Mouse (Mus musculus) midbrain, embryonic 13.5 days (tissue): ENCODE data around the gene Colgalt1. TPM values are rescaled to one million over a fixed set of nuclear protein-coding genes. Genes with fewer than 3 reads are reported as not detected.

Source experiments
- ATAC-seq: fragments of 200-750 bp; cut with Nextera tagmentation; 2 replicates; pipeline ENCODE4 v1.8.0; 2017; ENCODE audit warnings: mild to moderate bottlenecking, moderate TSS enrichment, moderate library complexity
- H3K27ac ChIP-seq: fragments of 300-500 bp; sonication (generic); 2 replicates; pipeline ENCODE4 v1.5.1; 2015; ENCODE audit warnings: inconsistent platforms, mild to moderate bottlenecking, moderate library complexity
- H3K27me3 ChIP-seq: fragments of 300-500 bp; sonication (generic); 2 replicates; pipeline ENCODE4 v1.6.1; 2015; ENCODE audit warnings: mild to moderate bottlenecking, inconsistent platforms
- H3K36me3 ChIP-seq: fragments of 300-500 bp; sonication (generic); 2 replicates; pipeline ENCODE4 v1.6.1; 2015; ENCODE audit warnings: mild to moderate bottlenecking, inconsistent platforms
- H3K4me1 ChIP-seq: fragments of 300-500 bp; sonication (generic); replicated peaks from 2 replicates; pipeline ENCODE4 v1.6.1; 2015; ENCODE audit warnings: inconsistent platforms
- H3K4me2 ChIP-seq: fragments of 300-500 bp; sonication (generic); replicated peaks from 2 replicates; pipeline ENCODE4 v1.6.1; 2015; ENCODE audit warnings: moderate library complexity, mild to moderate bottlenecking, inconsistent platforms
- H3K4me3 ChIP-seq: fragments of 300-500 bp; sonication (generic); replicated peaks from 2 replicates; pipeline ENCODE4 v1.5.1; 2015; ENCODE audit warnings: mild to moderate bottlenecking, inconsistent platforms
- H3K9ac ChIP-seq: fragments of 300-500 bp; sonication (generic); replicated peaks from 2 replicates; pipeline ENCODE4 v1.6.1; 2015; ENCODE audit warnings: mild to moderate bottlenecking, inconsistent platforms
- H3K9me3 ChIP-seq: fragments of 300-500 bp; sonication (generic); 2 replicates; pipeline ENCODE4 v1.6.1; 2016; ENCODE audit warnings: mild to moderate bottlenecking, inconsistent platforms
- WGBS: fragments of 180-500 bp; shearing (Covaris S2); methylation state at CpG from one replicate; pipeline ENCODE4 v1.1.7; 2015; 5-methylcytosine and 5-hydroxymethylcytosine counted together
- polyA plus RNA-seq: library from polyadenylated mRNA; unstranded; fragments of >200 nt; fragmentation: Nextera tagmentation; extraction: Ambion mirVana; gene quantifications from 2 replicates; pipeline ENCODE4 v1.2.1, GENCODE M21; 2015

Gene Colgalt1
- polyA plus RNA-seq, 1 experiment from 2014 or later = 51.3 TPM

DNA sequence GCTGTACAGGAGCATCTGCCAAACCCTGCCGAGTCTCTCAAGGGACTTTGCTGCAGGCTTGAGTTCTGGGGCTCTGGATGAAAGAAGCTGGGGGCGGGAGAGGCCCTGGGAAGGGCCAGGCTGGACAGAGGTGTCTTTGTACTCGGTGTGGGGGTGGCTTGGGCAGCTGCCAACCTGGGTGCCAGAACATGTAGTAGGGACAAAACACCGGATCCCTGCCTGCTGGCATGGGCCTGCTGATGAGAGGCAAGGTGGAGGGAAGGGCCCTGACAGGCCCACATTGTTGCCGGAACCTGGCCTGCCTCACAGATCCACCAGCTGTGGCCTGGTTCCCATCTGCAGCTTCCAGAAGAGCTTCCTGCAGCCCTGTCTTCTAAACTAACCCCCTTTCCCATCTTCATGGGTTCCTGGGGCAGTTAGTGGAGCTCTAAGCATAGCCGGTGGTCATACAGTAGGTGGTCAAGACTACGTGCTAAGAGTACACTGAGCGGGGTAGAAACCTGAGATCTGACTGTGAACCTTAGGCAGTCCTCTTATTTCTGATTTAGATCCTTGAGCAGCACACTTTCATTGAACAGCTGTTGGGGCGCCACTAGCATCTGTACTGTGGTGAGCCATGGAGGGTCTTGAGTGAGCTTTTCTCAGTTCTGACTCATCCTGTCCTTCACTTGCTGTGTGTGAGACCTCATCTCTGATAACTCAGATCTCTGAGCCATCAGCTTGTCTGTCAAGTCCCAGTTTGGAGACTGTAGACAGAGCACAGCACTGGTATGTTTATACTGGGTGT is 37.8 kb upstream of the Colgalt1 start:
- Histone ChIP-seq H3K4me2 (peak overlapping the region; percentile 82), H3K4me1 (peaks cover 43% of the 10 kb centered on the region), H3K27me3 (peaks cover 10% of the 10 kb centered on the region; the same call in 1 of the 2 replicates), H3K27ac (peak overlapping the region; percentile 60), H3K4me3 (no peak overlapping the region), H3K9ac (peak overlapping the region; percentile 25), H3K36me3 (no peaks in the 10 kb centered on the region), H3K9me3 (no peaks in the 10 kb centered on the region)
- ATAC-seq = no peak
- 76% methylated on average over 9 of the region's 9 CpGs for WGBS

DNA sequence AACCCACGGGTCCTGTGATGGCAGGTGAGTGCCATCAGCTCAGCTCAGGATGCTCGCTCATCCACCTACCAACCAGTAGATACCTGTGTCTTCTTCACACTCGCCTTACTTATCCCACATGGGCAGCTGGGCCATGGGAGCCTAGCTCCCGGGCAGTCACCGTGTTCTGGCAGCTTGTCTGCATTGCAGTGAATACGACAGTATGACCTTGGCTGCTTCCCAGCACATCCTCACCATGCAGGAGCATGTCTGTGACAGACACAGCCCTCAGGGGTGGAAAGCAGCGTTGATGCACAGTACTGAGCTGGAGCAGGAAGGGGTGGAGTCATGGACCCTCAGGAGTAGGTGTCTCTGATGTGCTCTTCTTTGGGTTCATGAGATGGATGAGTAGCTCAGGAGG is 36.4 kb upstream of the Colgalt1 start:
- WGBS = 84% methylated on average over 7 of the region's 7 CpGs
- Histone ChIP-seq H3K4me1 (peaks cover 36% of the 10 kb centered on the region), H3K27ac (no peak overlapping the region), H3K4me3 (no peak overlapping the region), H3K27me3 (no peaks in the 10 kb centered on the region), H3K9me3 (no peaks in the 10 kb centered on the region), H3K36me3 (peaks cover 2% of the 10 kb centered on the region; the same call in 1 of the 2 replicates), H3K4me2 (no peak overlapping the region), H3K9ac (0 out of 2 replicates have a peak overlapping the region, but pooled peaks have one; percentile 8)
- ATAC-seq = no peak

- H3K4me3 ChIP-seq = no peak overlapping the region
- no peak overlapping the region for H3K9ac ChIP-seq
- WGBS = 67% methylated on average over 1 of the region's 1 CpGs
- peaks cover 6% of the 10 kb centered on the region; the same call in 1 of the 2 replicates for H3K36me3 ChIP-seq
- H3K27me3 ChIP-seq = no peaks in the 10 kb centered on the region
- no peaks in the 10 kb centered on the region for H3K9me3 ChIP-seq
- no peak for ATAC-seq
- H3K4me2 ChIP-seq = no peak overlapping the region
- peaks cover 41% of the 10 kb centered on the region for H3K4me1 ChIP-seq
- H3K27ac ChIP-seq = no peak overlapping the region
Measured at GRCm38 (mm10) chr8:71575020-71575419, 35.8 kb upstream of the Colgalt1 start.

GRCm38 (mm10) chr8:71577856-71578387 is 32.9 kb upstream of the Colgalt1 start:
- H3K36me3 ChIP-seq = peaks cover 29% of the 10 kb centered on the region
- no peak for ATAC-seq
- H3K27ac ChIP-seq = no peak overlapping the region; the same call in 1 of the 2 replicates
- no peak overlapping the region for H3K4me3 ChIP-seq
- H3K9me3 ChIP-seq = no peaks in the 10 kb centered on the region
- WGBS = 85% methylated on average over 4 of the region's 4 CpGs
- no peaks in the 10 kb centered on the region for H3K27me3 ChIP-seq
- H3K9ac ChIP-seq = no peak overlapping the region
- H3K4me2 ChIP-seq = no peak overlapping the region
- peaks cover 24% of the 10 kb centered on the region for H3K4me1 ChIP-seq

GRCm38 (mm10) chr8:71579009-71579408 is 31.8 kb upstream of the Colgalt1 start:
- WGBS = 87% methylated on average over 1 of the region's 1 CpGs
- no peaks in the 10 kb centered on the region for H3K27me3 ChIP-seq
- H3K27ac ChIP-seq = no peak overlapping the region

DNA sequence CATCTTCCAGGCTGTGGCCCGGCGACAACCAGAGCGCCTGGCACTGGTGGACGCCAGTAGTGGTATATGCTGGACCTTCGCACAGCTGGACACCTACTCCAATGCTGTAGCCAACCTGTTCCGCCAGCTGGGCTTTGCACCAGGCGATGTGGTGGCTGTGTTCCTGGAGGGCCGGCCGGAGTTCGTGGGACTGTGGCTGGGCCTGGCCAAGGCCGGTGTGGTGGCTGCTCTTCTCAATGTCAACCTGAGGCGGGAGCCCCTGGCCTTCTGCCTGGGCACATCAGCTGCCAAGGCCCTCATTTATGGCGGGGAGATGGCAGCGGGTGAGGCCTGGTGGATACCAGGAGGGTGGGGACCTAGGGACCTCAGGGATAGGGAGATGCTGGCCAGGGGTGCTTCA is 31.3 kb upstream of the Colgalt1 start:
- 0 out of 2 replicates have a peak, but pooled peaks have one; percentile 8 for ATAC-seq
- no peak overlapping the region for H3K4me2 ChIP-seq
- no peaks in the 10 kb centered on the region for H3K27me3 ChIP-seq
- no peak overlapping the region for H3K9ac ChIP-seq
- H3K4me1 ChIP-seq = peaks cover 16% of the 10 kb centered on the region
- peaks cover 37% of the 10 kb centered on the region for H3K36me3 ChIP-seq
- WGBS = 89% methylated on average over 14 of the region's 14 CpGs
- no peaks in the 10 kb centered on the region for H3K9me3 ChIP-seq
- 0 out of 2 replicates have a peak overlapping the region, but pooled peaks have one; percentile 5 for H3K27ac ChIP-seq
- no peak overlapping the region for H3K4me3 ChIP-seq

More at GRCm38 (mm10) chr8:71579009-71579408, 31.8 kb upstream of the Colgalt1 start:
- no peak overlapping the region for H3K4me3 ChIP-seq
- H3K9ac ChIP-seq = no peak overlapping the region
- peaks cover 33% of the 10 kb centered on the region for H3K36me3 ChIP-seq
- ATAC-seq = no peak
- no peaks in the 10 kb centered on the region for H3K9me3 ChIP-seq
- H3K4me2 ChIP-seq = no peak overlapping the region
- peaks cover 19% of the 10 kb centered on the region for H3K4me1 ChIP-seq

DNA sequence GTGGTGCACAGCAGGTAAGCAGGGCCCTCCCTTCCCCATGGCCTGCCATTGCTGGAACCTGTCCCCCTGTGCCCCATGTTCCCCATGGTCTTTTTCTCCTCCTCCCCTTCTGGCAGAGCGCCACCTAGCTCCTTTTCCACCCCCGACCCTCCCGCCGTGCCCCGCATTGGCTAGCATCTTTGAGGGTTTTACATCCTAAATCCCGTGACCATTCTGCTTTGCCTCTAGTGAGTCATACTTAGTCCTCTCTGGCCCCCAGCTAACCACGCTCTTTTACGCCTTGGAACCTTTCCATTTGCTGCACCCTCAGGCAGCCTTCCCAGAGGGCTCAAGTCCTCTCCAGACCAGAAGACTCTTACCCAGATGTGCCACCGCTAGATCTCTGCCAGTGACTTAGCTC is 30.6 kb upstream of the Colgalt1 start:
- peaks cover 16% of the 10 kb centered on the region for H3K4me1 ChIP-seq
- WGBS = 26% methylated on average over 9 of the region's 9 CpGs
- H3K4me3 ChIP-seq = no peak overlapping the region
- no peak overlapping the region for H3K4me2 ChIP-seq
- H3K27me3 ChIP-seq = no peaks in the 10 kb centered on the region
- H3K9ac ChIP-seq = no peak overlapping the region
- H3K27ac ChIP-seq = no peak overlapping the region
- H3K36me3 ChIP-seq = peaks cover 44% of the 10 kb centered on the region
- ATAC-seq = peak; percentile 38
- H3K9me3 ChIP-seq = no peaks in the 10 kb centered on the region

- Histone ChIP-seq H3K27me3 (no peaks in the 10 kb centered on the region), H3K4me1 (peaks cover 13% of the 10 kb centered on the region), H3K9me3 (no peaks in the 10 kb centered on the region), H3K36me3 (peaks cover 48% of the 10 kb centered on the region), H3K27ac (no peak overlapping the region), H3K9ac (no peak overlapping the region), H3K4me2 (no peak overlapping the region), H3K4me3 (no peak overlapping the region)
- no peak for ATAC-seq
- WGBS = 71% methylated on average over 2 of the region's 2 CpGs
Measured at GRCm38 (mm10) chr8:71586891-71587290, 23.9 kb upstream of the Colgalt1 start.

GRCm38 (mm10) chr8:71588762-71589161 is 22.0 kb upstream of the Colgalt1 start:
- Histone ChIP-seq H3K4me1 (peaks cover 26% of the 10 kb centered on the region), H3K4me3 (no peak overlapping the region), H3K27me3 (no peaks in the 10 kb centered on the region), H3K9me3 (no peaks in the 10 kb centered on the region), H3K9ac (no peak overlapping the region), H3K36me3 (peaks cover 41% of the 10 kb centered on the region), H3K27ac (no peak overlapping the region), H3K4me2 (no peak overlapping the region)
- ATAC-seq = no peak
- WGBS = 69% methylated on average over 3 of the region's 3 CpGs

- peak overlapping the region; percentile 75 for H3K4me3 ChIP-seq
- H3K9ac ChIP-seq = peak overlapping the region; percentile 96
- peak overlapping the region; percentile 98 for H3K27ac ChIP-seq
- H3K4me2 ChIP-seq = peak overlapping the region; percentile 94
- no peak for ATAC-seq
- peaks cover 36% of the 10 kb centered on the region for H3K4me1 ChIP-seq
- no peaks in the 10 kb centered on the region for H3K9me3 ChIP-seq
- WGBS = 23% methylated on average over 5 of the region's 5 CpGs
- no peaks in the 10 kb centered on the region for H3K27me3 ChIP-seq
- H3K36me3 ChIP-seq = peaks cover 23% of the 10 kb centered on the region
Measured at GRCm38 (mm10) chr8:71591017-71591416, 19.8 kb upstream of the Colgalt1 start.

DNA sequence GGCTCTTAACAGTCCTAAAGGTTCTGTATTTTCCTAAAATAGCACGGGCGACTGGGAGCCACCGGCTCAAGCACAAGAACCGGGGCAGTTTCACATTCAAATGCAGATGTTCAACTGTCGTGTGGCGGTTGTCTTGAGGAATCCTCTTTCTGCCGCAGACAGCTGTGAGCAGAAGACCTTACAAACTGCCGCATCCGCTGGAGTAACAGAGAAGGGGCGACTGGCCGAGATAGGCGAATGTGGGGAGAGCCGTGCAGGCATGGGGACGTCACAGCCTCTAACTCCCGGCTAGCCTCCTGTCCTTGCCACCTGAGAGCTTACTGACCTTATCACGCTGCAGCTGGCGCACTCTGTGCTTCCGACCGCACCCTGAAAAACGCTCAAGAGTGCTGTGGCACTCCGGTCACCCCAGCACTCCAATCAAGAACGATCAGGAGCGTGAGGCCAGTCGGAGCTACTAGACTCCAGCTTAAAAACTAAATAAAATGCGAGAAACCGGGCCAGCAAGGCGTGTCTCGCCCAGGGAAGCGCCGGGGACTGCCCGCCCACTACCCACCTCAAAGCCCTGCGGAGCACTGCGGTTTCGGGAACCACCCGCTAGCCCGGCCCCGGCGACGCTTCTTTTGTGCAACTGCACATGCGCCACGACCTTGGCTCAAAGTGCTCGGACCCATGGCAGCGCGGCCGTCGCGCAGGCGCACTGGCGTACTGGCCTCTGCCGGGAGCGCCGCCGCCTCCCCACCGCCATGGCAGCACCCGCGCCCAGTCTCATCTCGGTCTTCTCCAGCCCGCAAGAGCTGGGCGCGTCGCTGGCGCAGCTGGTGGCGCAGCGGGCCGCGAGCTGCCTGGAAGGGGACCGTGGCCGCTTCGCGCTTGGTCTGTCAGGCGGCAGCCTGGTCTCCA is 19.1 kb upstream of the Colgalt1 start, which contains the start of gene Pgls:
Gene Pgls, plus strand, starts transcription at position 706 of the 903 bp plus-strand sequence.
- Histone ChIP-seq H3K4me1 (peaks cover 41% of the 10 kb centered on the region), H3K27me3 (no peaks in the 10 kb centered on the region), H3K9me3 (no peaks in the 10 kb centered on the region), H3K27ac (peak within 1 kb of the TSS; percentile 98), H3K4me3 (peak within 1 kb of the TSS; percentile 75), H3K9ac (peak within 1 kb of the TSS; percentile 96), H3K4me2 (peak within 1 kb of the TSS; percentile 94), H3K36me3 (peaks cover 17% of the 10 kb centered on the region)
- under 1% methylated on average over 66 of the region's 71 CpGs for WGBS
- peak; percentile 90 for ATAC-seq
